Mouse (Mus musculus) G1E (cell line): Measurements from ENCODE around the gene Ccr1l1.

ENCODE experiments used
- CTCF ChIP-seq: IDR thresholded peaks from 2 replicates; pipeline ENCODE4 v1.5.1; 2012; ENCODE audit warnings: low read depth, low read length, inconsistent platforms, mixed read lengths
- TAL1 ChIP-seq: conservative IDR thresholded peaks from 2 replicates; pipeline ENCODE4 v1.6.1; 2012; ENCODE audit warnings: low read depth, low read length, inconsistent platforms, mixed read lengths

- no peak for TF ChIP-seq CTCF
- TF ChIP-seq TAL1, result no peak
These were observed 9.8 kb downstream of the Ccr1l1 start, which contains the start of gene Ccr1 for GRCm38 (mm10) chr9:123968290-123968912.
